Mouse (Mus musculus): ENCODE measurements at regions not wholly inside any gene's neighbourhood (a gene's known extent, or its start where the extent isn't known, plus 50 kb on each side); places are given as distances from the start of the nearest gene placed in this dataset.
"Not testable (repeated sequence)": the region's sequence is repeated elsewhere in the genome, so short reads cannot be mapped to it uniquely, and the experiment has no call there.

DNA sequence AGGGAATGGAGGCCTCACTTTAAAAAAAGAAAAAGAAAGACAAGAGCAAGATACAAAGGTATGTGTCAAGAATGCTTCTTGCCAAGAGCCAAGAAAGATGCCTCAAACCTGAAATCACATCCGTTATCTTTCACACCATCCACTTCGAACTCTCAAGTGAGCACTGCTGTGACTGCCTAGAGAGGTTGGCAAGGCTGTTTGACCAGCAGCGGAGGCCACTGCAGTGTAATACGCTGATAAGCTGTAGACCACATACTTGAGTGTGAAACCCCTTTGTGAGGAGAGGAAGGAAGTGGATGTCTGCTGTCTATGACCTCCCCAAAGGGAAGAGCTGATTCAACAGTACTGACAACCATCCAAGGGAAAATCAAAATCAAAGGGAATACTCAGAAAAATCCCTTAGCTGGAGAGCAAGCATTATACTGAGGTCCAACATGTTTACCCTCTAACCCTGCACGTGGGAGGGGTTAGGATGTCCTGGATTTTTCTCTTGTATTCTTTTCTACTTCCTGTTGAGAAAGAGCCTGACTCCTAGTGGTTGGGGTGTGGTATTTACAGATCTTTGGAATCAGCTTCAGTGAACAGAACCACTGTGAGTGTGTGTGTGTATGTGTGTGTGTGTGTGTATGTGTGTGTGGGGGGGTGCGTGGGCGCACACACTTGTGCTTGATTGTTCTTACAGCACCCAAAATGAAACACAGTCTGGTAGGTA, 81.5 kb upstream of the Cep85l start:
- no peak overlapping the region for H3K9ac ChIP-seq
- no peaks in the 10 kb centered on the region for H3K27me3 ChIP-seq (replicated peaks)
- 44% methylated on average over 7 of the region's 7 CpGs for WGBS
- peaks cover 36% of the 10 kb centered on the region for H3K4me1 ChIP-seq (replicated peaks)
- no peaks in the 10 kb centered on the region for H3K36me3 ChIP-seq
- 0 out of 2 replicates have a peak, but pooled peaks have one; percentile 27 for ATAC-seq (ENCODE audit: insufficient number of reproducible peaks, low FRiP score)
- H3K9me3 ChIP-seq (replicated peaks): peaks cover 3% of the 10 kb centered on the region; the same call in 1 of the 2 replicates
- H3K27ac ChIP-seq (ENCODE audit: poor library complexity, severe bottlenecking): no peak overlapping the region
- no peak overlapping the region for H3K4me2 ChIP-seq
- no peak overlapping the region for H3K4me3 ChIP-seq

DNA sequence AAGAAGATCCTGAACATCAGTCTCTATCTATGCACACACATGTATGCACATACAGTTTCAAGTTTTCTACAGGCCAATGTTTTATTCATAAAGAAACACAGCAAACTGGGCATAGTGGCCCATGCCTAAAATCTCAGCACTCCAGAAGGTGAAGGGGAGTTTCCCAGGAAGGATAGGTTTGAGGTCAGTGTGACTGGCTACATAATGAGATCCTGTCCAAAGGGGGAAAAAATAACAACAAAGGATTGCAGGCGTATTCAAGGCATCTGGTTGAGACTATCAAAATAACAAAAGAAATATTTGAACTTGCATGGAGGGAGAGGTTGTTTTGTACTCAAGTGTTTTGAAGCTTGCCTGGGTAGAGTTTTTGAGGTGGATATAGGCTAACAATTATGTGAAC, 80.0 kb upstream of the Cep85l start:
- H3K4me3 ChIP-seq; H3K36me3 ChIP-seq; H3K27me3 ChIP-seq (replicated peaks); H3K9me3 ChIP-seq (replicated peaks); H3K9ac ChIP-seq; H3K4me2 ChIP-seq; H3K27ac ChIP-seq (ENCODE audit: poor library complexity, severe bottlenecking); ATAC-seq (ENCODE audit: insufficient number of reproducible peaks, low FRiP score): not testable (repeated sequence)
- WGBS: 63% methylated on average over 1 of the region's 1 CpGs
- H3K4me1 ChIP-seq (replicated peaks): peaks cover 34% of the 10 kb centered on the region

DNA sequence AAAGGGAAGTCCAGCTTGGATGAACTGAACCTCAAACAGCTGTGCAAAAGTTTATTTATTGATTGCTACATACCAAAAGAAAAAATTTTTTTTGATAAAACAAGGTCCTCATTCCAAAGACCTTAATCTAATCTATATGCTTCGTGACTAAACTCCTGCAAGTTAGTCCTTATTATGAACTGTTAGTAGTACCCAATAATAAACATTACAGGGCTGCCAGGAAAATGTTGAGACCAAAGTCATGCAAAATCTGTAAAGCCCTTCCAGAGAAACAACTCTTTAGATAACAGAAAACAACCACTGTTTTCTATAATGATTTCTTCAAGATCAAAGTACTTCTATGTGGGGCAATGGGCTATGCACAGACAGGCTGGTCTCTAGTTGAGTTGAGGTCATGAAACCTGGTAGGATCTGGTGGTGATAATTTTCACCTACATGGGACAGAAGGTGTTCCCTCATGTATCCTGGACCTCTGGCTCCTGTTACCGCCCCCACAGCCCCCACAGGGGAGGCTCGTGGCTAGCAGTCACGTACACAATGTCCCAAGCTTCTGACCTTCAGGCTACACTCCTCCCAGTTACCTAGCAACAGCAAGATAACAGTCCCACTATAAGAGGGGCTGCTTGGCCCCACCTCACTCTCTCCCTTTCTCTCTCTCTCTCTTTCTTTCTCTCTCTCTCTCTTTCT, 76.4 kb upstream of the Cep85l start:
- Histone ChIP-seq H3K27ac (ENCODE audit: poor library complexity, severe bottlenecking) (no peak overlapping the region), H3K4me3 (no peak overlapping the region), H3K4me1 (replicated peaks) (peaks cover 10% of the 10 kb centered on the region), H3K9me3 (replicated peaks) (peaks cover 3% of the 10 kb centered on the region; the same call in 1 of the 2 replicates), H3K27me3 (replicated peaks) (no peaks in the 10 kb centered on the region), H3K4me2 (no peak overlapping the region), H3K36me3 (no peaks in the 10 kb centered on the region), H3K9ac (no peak overlapping the region)
- no peak for ATAC-seq (ENCODE audit: insufficient number of reproducible peaks, low FRiP score)
- WGBS: 48% methylated on average over 4 of the region's 4 CpGs

DNA sequence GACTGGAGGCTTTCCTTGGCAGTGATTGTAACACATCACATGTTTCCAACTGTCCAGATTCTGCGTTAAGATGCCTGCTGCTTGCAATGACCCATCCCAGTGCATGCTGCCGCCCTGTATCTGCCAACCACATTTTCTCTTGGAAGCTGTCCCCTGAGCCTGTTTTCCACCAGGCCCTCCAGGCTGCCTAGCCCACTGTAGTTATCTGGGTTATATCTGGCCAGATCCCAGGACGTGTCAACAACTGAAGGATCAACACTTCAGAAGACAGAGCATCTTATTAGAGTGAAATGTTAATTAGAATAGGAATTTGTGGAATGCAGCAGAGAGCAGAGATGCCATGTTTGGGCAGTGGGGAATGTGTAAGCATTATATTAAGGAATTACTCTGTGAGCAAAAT, 65.0 kb upstream of the Cep85l start:
- H3K27ac ChIP-seq (ENCODE audit: poor library complexity, severe bottlenecking): no peak overlapping the region
- no peaks in the 10 kb centered on the region for H3K9me3 ChIP-seq (replicated peaks)
- peaks cover 12% of the 10 kb centered on the region for H3K4me1 ChIP-seq (replicated peaks)
- H3K9ac ChIP-seq: no peak overlapping the region
- ATAC-seq (ENCODE audit: insufficient number of reproducible peaks, low FRiP score): no peak
- no peaks in the 10 kb centered on the region for H3K27me3 ChIP-seq (replicated peaks)
- no peaks in the 10 kb centered on the region for H3K36me3 ChIP-seq
- WGBS: 15% methylated on average over 3 of the region's 3 CpGs
- H3K4me3 ChIP-seq: no peak overlapping the region
- no peak overlapping the region for H3K4me2 ChIP-seq

- H3K4me1 ChIP-seq (replicated peaks): peaks cover 8% of the 10 kb centered on the region
- no peaks in the 10 kb centered on the region for H3K9me3 ChIP-seq (replicated peaks)
- no peaks in the 10 kb centered on the region for H3K36me3 ChIP-seq
- H3K9ac ChIP-seq: no peak overlapping the region
- no peak overlapping the region for H3K4me2 ChIP-seq
- H3K27me3 ChIP-seq (replicated peaks): no peaks in the 10 kb centered on the region
- no peak for ATAC-seq (ENCODE audit: insufficient number of reproducible peaks, low FRiP score)
- 79% methylated on average over 1 of the region's 1 CpGs for WGBS
- no peak overlapping the region for H3K27ac ChIP-seq (ENCODE audit: poor library complexity, severe bottlenecking)
- H3K4me3 ChIP-seq: no peak overlapping the region
Measured at GRCm38 (mm10) chr10:53443443-53443842, 63.7 kb upstream of the Cep85l start.

DNA sequence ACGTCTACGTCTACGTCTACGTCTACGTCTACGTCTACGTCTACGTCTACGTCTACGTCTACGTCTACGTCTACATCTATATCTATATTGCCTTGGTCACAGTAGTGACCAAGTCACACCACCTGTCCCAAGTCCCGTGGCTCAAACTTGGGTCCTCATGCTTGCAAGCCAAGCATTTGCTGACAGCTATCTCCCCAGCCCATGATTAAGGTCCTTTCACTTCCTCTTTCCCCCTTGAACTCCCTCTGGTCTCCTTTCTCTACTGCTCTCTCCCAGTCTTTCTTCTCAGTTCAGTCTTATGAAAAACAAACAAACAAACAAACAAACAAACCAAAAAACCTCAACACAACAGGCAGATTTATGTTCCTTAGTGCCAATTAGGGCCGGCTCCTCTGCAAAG, 63.2 kb upstream of the Cep85l start:
- Histone ChIP-seq H3K36me3 (no peaks in the 10 kb centered on the region), H3K4me1 (replicated peaks) (peaks cover 8% of the 10 kb centered on the region), H3K4me3 (no peak overlapping the region), H3K27me3 (replicated peaks) (no peaks in the 10 kb centered on the region), H3K27ac (ENCODE audit: poor library complexity, severe bottlenecking) (no peak overlapping the region), H3K4me2 (no peak overlapping the region), H3K9ac (no peak overlapping the region), H3K9me3 (replicated peaks) (no peaks in the 10 kb centered on the region)
- ATAC-seq (ENCODE audit: insufficient number of reproducible peaks, low FRiP score): no peak
- WGBS: 94% methylated on average over 14 of the region's 14 CpGs

DNA sequence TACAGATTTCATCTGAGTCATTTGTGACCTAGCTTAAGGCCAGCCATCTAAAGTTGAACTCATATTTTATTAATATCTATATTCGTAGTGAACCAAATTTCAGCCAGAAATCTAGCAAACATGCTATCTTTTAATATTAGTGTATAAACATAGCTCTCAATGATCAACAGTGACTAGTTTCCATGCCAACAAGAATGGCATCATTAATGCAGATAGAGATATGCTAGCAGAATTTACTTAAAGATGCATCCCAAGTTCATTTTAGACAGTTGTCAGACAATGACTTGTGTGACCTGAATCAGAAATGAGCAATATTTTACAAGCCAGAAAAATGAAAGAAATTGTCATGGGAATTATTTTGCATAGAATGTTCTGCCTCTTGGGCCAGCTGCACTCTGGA, 60.5 kb upstream of the Cep85l start:
- peaks cover 18% of the 10 kb centered on the region for H3K4me1 ChIP-seq (replicated peaks)
- H3K9ac ChIP-seq: no peak overlapping the region
- 71% methylated on average over 1 of the region's 1 CpGs for WGBS
- no peak for ATAC-seq (ENCODE audit: insufficient number of reproducible peaks, low FRiP score)
- H3K9me3 ChIP-seq (replicated peaks): no peaks in the 10 kb centered on the region
- no peaks in the 10 kb centered on the region for H3K27me3 ChIP-seq (replicated peaks)
- no peaks in the 10 kb centered on the region for H3K36me3 ChIP-seq
- H3K4me2 ChIP-seq: no peak overlapping the region
- H3K27ac ChIP-seq (ENCODE audit: poor library complexity, severe bottlenecking): no peak overlapping the region
- no peak overlapping the region for H3K4me3 ChIP-seq

GRCm38 (mm10) chr10:53438388-53438787, 58.6 kb upstream of the Cep85l start:
- H3K4me1 ChIP-seq (replicated peaks): peaks cover 15% of the 10 kb centered on the region
- H3K27ac ChIP-seq (ENCODE audit: poor library complexity, severe bottlenecking): no peak overlapping the region
- H3K27me3 ChIP-seq (replicated peaks): no peaks in the 10 kb centered on the region
- no peaks in the 10 kb centered on the region for H3K36me3 ChIP-seq
- no peak overlapping the region for H3K4me3 ChIP-seq
- 54% methylated on average over 4 of the region's 4 CpGs for WGBS
- H3K4me2 ChIP-seq: no peak overlapping the region
- no peak for ATAC-seq (ENCODE audit: insufficient number of reproducible peaks, low FRiP score)
- no peaks in the 10 kb centered on the region for H3K9me3 ChIP-seq (replicated peaks)
- no peak overlapping the region for H3K9ac ChIP-seq

DNA sequence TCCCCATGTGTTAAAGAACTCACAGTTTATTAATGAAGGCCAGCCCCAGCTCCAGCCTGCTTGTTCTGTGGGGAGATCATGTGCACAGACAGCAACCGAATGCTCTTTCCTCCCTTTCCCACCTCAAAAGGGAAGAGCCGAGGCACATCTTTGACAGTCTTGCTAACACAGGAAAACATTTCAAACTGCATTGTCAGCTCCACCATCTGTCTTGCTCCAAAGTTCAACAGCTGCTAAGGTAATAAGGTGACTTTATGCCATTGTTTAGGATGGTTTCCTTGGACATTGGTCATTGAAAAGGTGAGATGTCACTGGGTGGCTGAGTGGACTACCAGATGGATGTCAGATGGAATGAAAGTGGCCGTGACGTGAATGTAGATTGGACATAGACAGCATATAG, 58.0 kb upstream of the Cep85l start:
- Histone ChIP-seq H3K4me3 (no peak overlapping the region), H3K9ac (no peak overlapping the region), H3K4me2 (no peak overlapping the region), H3K4me1 (replicated peaks) (peaks cover 15% of the 10 kb centered on the region), H3K36me3 (no peaks in the 10 kb centered on the region), H3K9me3 (replicated peaks) (no peaks in the 10 kb centered on the region), H3K27me3 (replicated peaks) (no peaks in the 10 kb centered on the region), H3K27ac (ENCODE audit: poor library complexity, severe bottlenecking) (no peak overlapping the region)
- ATAC-seq (ENCODE audit: insufficient number of reproducible peaks, low FRiP score): no peak
- WGBS: 82% methylated on average over 4 of the region's 4 CpGs

- Histone ChIP-seq H3K27ac (ENCODE audit: poor library complexity, severe bottlenecking) (no peak overlapping the region), H3K9ac (no peak overlapping the region), H3K36me3 (no peaks in the 10 kb centered on the region), H3K4me3 (no peak overlapping the region), H3K4me1 (replicated peaks) (peaks cover 15% of the 10 kb centered on the region), H3K9me3 (replicated peaks) (no peaks in the 10 kb centered on the region), H3K4me2 (no peak overlapping the region), H3K27me3 (replicated peaks) (no peaks in the 10 kb centered on the region)
- WGBS: 67% methylated on average over 8 of the region's 8 CpGs
- ATAC-seq (ENCODE audit: insufficient number of reproducible peaks, low FRiP score): no peak
Measured at GRCm38 (mm10) chr10:53436023-53436475, 56.3 kb upstream of the Cep85l start.

DNA sequence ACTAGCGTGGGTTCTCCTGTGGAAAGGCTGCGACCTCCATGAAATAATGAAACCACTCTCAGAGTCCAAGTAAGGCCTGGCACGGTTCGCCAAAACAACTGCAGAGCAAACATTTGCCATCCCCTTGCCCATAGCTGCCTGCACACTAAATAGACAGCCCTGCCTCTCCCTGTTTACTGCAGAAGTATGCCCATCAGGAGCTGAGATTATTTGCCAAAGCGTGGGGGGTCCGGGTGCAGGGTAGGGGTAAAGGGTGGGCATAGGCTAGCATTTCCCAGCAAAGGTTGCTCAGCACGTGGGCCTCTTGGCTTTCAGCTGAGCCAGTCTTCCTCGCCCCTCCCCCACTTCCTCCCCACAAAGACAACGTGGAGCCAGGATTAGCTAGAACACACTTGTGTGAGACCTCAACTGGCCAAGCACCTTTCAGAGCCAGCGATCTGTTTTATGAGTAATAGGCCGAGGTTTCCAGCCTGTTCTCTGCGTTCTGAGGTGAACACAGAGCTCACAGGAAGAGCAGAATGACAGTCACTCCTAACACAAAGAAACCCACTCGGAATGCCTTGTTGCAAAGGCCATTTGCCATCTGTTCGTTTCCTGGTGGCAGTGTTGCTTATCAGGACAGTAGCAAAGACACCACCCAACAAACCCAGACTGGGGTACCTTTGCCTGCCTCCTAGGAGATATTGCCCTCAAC, 55.6 kb upstream of the Cep85l start:
- no peaks in the 10 kb centered on the region for H3K36me3 ChIP-seq
- peaks cover 16% of the 10 kb centered on the region for H3K4me1 ChIP-seq (replicated peaks)
- 52% methylated on average over 14 of the region's 14 CpGs for WGBS
- H3K27me3 ChIP-seq (replicated peaks): no peaks in the 10 kb centered on the region
- ATAC-seq (ENCODE audit: insufficient number of reproducible peaks, low FRiP score): peak; percentile 59; the same call in 1 of the 2 replicates
- no peak overlapping the region for H3K9ac ChIP-seq
- H3K4me3 ChIP-seq: no peak overlapping the region
- H3K27ac ChIP-seq (ENCODE audit: poor library complexity, severe bottlenecking): peak overlapping the region; percentile 9; the same call in 1 of the 2 replicates
- H3K4me2 ChIP-seq: no peak overlapping the region
- no peaks in the 10 kb centered on the region for H3K9me3 ChIP-seq (replicated peaks)

Data from heart, embryonic 12.5 days (tissue).